Mouse (Mus musculus): Measurements from ENCODE around the gene Plekhg1. TPM values are rescaled to one million over a fixed set of nuclear protein-coding genes. Genes with fewer than 3 reads are reported as not detected.
A peak's percentile ranks its signal among the peaks of the same experiment; 100 is the strongest.

The Plekhg1 gene
- polyA plus RNA-seq, 1 experiment from 2014 or later = 16.4 TPM

GRCm38 (mm10) chr10:3931831-3932230 is 191.7 kb downstream of the Plekhg1 start:
- no peak overlapping the region for H3K9ac ChIP-seq (replicated peaks; ENCODE audit: low read depth, low read length)
- no peak overlapping the region for H3K27ac ChIP-seq (ENCODE audit: low read length)
- H3K36me3 ChIP-seq (ENCODE audit: control insufficient read depth, insufficient read depth, low read length) = no peaks in the 10 kb centered on the region; the same call in 1 of the 2 replicates
- H3K27me3 ChIP-seq (ENCODE audit: control insufficient read depth, insufficient read depth, low read length) = no peaks in the 10 kb centered on the region
- no peaks in the 10 kb centered on the region for H3K9me3 ChIP-seq (ENCODE audit: control insufficient read depth, low read depth, low read length)
- no peak overlapping the region for H3K4me2 ChIP-seq (replicated peaks; ENCODE audit: low read depth, low read length)
- no peak for ATAC-seq (ENCODE audit: insufficient number of reproducible peaks, insufficient read depth, low FRiP score, low read depth)
- no peaks in the 10 kb centered on the region for H3K4me1 ChIP-seq (ENCODE audit: control insufficient read depth, insufficient read depth, low read length)
- H3K4me3 ChIP-seq (ENCODE audit: low read depth, low read length) = no peak overlapping the region

- Histone ChIP-seq H3K9ac (replicated peaks; ENCODE audit: low read depth, low read length) (no peak overlapping the region), H3K36me3 (ENCODE audit: control insufficient read depth, insufficient read depth, low read length) (no peaks in the 10 kb centered on the region; the same call in 1 of the 2 replicates), H3K4me3 (ENCODE audit: low read depth, low read length) (no peak overlapping the region), H3K4me2 (replicated peaks; ENCODE audit: low read depth, low read length) (no peak overlapping the region), H3K9me3 (ENCODE audit: control insufficient read depth, low read depth, low read length) (no peaks in the 10 kb centered on the region), H3K27ac (ENCODE audit: low read length) (no peak overlapping the region), H3K4me1 (ENCODE audit: control insufficient read depth, insufficient read depth, low read length) (no peaks in the 10 kb centered on the region), H3K27me3 (ENCODE audit: control insufficient read depth, insufficient read depth, low read length) (no peaks in the 10 kb centered on the region)
- ATAC-seq (ENCODE audit: insufficient number of reproducible peaks, insufficient read depth, low FRiP score, low read depth) = no peak
- WGBS = 67% methylated on average over 12 of the region's 12 CpGs
Observed at GRCm38 (mm10) chr10:3933311-3933940, 193.3 kb downstream of the Plekhg1 start.

GRCm38 (mm10) chr10:3936864-3937263 is 196.7 kb downstream of the Plekhg1 start:
- no peak for ATAC-seq (ENCODE audit: insufficient number of reproducible peaks, insufficient read depth, low FRiP score, low read depth)
- no peaks in the 10 kb centered on the region for H3K9me3 ChIP-seq (ENCODE audit: control insufficient read depth, low read depth, low read length)
- H3K27ac ChIP-seq (ENCODE audit: low read length) = no peak overlapping the region
- H3K27me3 ChIP-seq (ENCODE audit: control insufficient read depth, insufficient read depth, low read length) = no peaks in the 10 kb centered on the region
- H3K4me2 ChIP-seq (replicated peaks; ENCODE audit: low read depth, low read length) = no peak overlapping the region
- H3K36me3 ChIP-seq (ENCODE audit: control insufficient read depth, insufficient read depth, low read length) = no peaks in the 10 kb centered on the region; the same call in 1 of the 2 replicates
- no peak overlapping the region for H3K9ac ChIP-seq (replicated peaks; ENCODE audit: low read depth, low read length)
- H3K4me1 ChIP-seq (ENCODE audit: control insufficient read depth, insufficient read depth, low read length) = 0 out of 2 replicates have a peak, but pooled peaks cover 5% of the 10 kb centered on the region
- no peak overlapping the region for H3K4me3 ChIP-seq (ENCODE audit: low read depth, low read length)

GRCm38 (mm10) chr10:3939895-3940595 is 199.9 kb downstream of the Plekhg1 start:
- H3K4me2 ChIP-seq (replicated peaks; ENCODE audit: low read depth, low read length) = no peak overlapping the region
- no peak overlapping the region for H3K9ac ChIP-seq (replicated peaks; ENCODE audit: low read depth, low read length)
- peak overlapping the region; percentile 71 for H3K27ac ChIP-seq (ENCODE audit: low read length)
- H3K27me3 ChIP-seq (ENCODE audit: control insufficient read depth, insufficient read depth, low read length) = no peaks in the 10 kb centered on the region
- H3K36me3 ChIP-seq (ENCODE audit: control insufficient read depth, insufficient read depth, low read length) = no peaks in the 10 kb centered on the region; the same call in 1 of the 2 replicates
- no peaks in the 10 kb centered on the region for H3K9me3 ChIP-seq (ENCODE audit: control insufficient read depth, low read depth, low read length)
- 86% methylated on average over 11 of the region's 11 CpGs for WGBS
- H3K4me3 ChIP-seq (ENCODE audit: low read depth, low read length) = no peak overlapping the region
- H3K4me1 ChIP-seq (ENCODE audit: control insufficient read depth, insufficient read depth, low read length) = 0 out of 2 replicates have a peak, but pooled peaks cover 5% of the 10 kb centered on the region
- ATAC-seq (ENCODE audit: insufficient number of reproducible peaks, insufficient read depth, low FRiP score, low read depth) = no peak

- no peak overlapping the region for H3K9ac ChIP-seq (replicated peaks; ENCODE audit: low read depth, low read length)
- 0 out of 2 replicates have a peak, but pooled peaks cover 5% of the 10 kb centered on the region for H3K4me1 ChIP-seq (ENCODE audit: control insufficient read depth, insufficient read depth, low read length)
- H3K27me3 ChIP-seq (ENCODE audit: control insufficient read depth, insufficient read depth, low read length) = no peaks in the 10 kb centered on the region
- no peaks in the 10 kb centered on the region for H3K9me3 ChIP-seq (ENCODE audit: control insufficient read depth, low read depth, low read length)
- no peak for ATAC-seq (ENCODE audit: insufficient number of reproducible peaks, insufficient read depth, low FRiP score, low read depth)
- peak overlapping the region; percentile 71 for H3K27ac ChIP-seq (ENCODE audit: low read length)
- 82% methylated on average over 6 of the region's 6 CpGs for WGBS
- no peak overlapping the region for H3K4me3 ChIP-seq (ENCODE audit: low read depth, low read length)
- H3K4me2 ChIP-seq (replicated peaks; ENCODE audit: low read depth, low read length) = no peak overlapping the region
- H3K36me3 ChIP-seq (ENCODE audit: control insufficient read depth, insufficient read depth, low read length) = no peaks in the 10 kb centered on the region; the same call in 1 of the 2 replicates
Observed at GRCm38 (mm10) chr10:3940596-3940975, 200.4 kb downstream of the Plekhg1 start.

GRCm38 (mm10) chr10:3941054-3941757 is 201.0 kb downstream of the Plekhg1 start:
- Histone ChIP-seq H3K4me2 (replicated peaks; ENCODE audit: low read depth, low read length) (no peak overlapping the region), H3K9me3 (ENCODE audit: control insufficient read depth, low read depth, low read length) (no peaks in the 10 kb centered on the region), H3K9ac (replicated peaks; ENCODE audit: low read depth, low read length) (no peak overlapping the region), H3K27me3 (ENCODE audit: control insufficient read depth, insufficient read depth, low read length) (no peaks in the 10 kb centered on the region), H3K36me3 (ENCODE audit: control insufficient read depth, insufficient read depth, low read length) (no peaks in the 10 kb centered on the region; the same call in 1 of the 2 replicates), H3K4me1 (ENCODE audit: control insufficient read depth, insufficient read depth, low read length) (0 out of 2 replicates have a peak, but pooled peaks cover 5% of the 10 kb centered on the region), H3K27ac (ENCODE audit: low read length) (peak overlapping the region; percentile 71), H3K4me3 (ENCODE audit: low read depth, low read length) (no peak overlapping the region)
- ATAC-seq (ENCODE audit: insufficient number of reproducible peaks, insufficient read depth, low FRiP score, low read depth) = peak; percentile 89
- WGBS = 33% methylated on average over 11 of the region's 11 CpGs

- Histone ChIP-seq H3K36me3 (ENCODE audit: control insufficient read depth, insufficient read depth, low read length) (no peaks in the 10 kb centered on the region; the same call in 1 of the 2 replicates), H3K9me3 (ENCODE audit: control insufficient read depth, low read depth, low read length) (no peaks in the 10 kb centered on the region), H3K9ac (replicated peaks; ENCODE audit: low read depth, low read length) (no peak overlapping the region), H3K4me2 (replicated peaks; ENCODE audit: low read depth, low read length) (no peak overlapping the region), H3K4me1 (ENCODE audit: control insufficient read depth, insufficient read depth, low read length) (0 out of 2 replicates have a peak, but pooled peaks cover 5% of the 10 kb centered on the region), H3K27ac (ENCODE audit: low read length) (no peak overlapping the region), H3K4me3 (ENCODE audit: low read depth, low read length) (no peak overlapping the region), H3K27me3 (ENCODE audit: control insufficient read depth, insufficient read depth, low read length) (no peaks in the 10 kb centered on the region)
- WGBS = 67% methylated on average over 6 of the region's 6 CpGs
- no peak for ATAC-seq (ENCODE audit: insufficient number of reproducible peaks, insufficient read depth, low FRiP score, low read depth)
Observed at GRCm38 (mm10) chr10:3942289-3942688, 202.1 kb downstream of the Plekhg1 start.
